Mouse (Mus musculus) lung, postnatal 0 days (tissue): ENCODE results near the gene Slco1b2. TPM values are rescaled to one million over a fixed set of nuclear protein-coding genes. Genes with fewer than 3 reads are reported as not detected.

Experiments
- ATAC-seq: fragments of 200-750 bp; cut with Nextera tagmentation; 2 replicates; pipeline ENCODE4 v1.8.0; 2017; ENCODE audit warnings: moderate library complexity
- DNase-seq: peaks from one replicate; pipeline ENCODE4 v3.0.0-alpha.2; 2016; ENCODE audit warnings: low spot score
- H3K27ac ChIP-seq: fragments of 300-500 bp; sonication (generic); 2 replicates; pipeline ENCODE4 v1.5.1; 2014; ENCODE audit warnings: antibody characterized with exemption, mild to moderate bottlenecking, low read length, mixed read lengths
- H3K27me3 ChIP-seq: fragments of 300-500 bp; sonication (generic); replicated peaks from 2 replicates; pipeline ENCODE4 v1.6.1; 2014; ENCODE audit warnings: low read length, mixed read lengths; ENCODE audit not compliant: insufficient read depth
- H3K36me3 ChIP-seq: fragments of 300-500 bp; sonication (generic); 2 replicates; pipeline ENCODE4 v1.6.1; 2014; ENCODE audit warnings: low read length, mixed read lengths; ENCODE audit not compliant: insufficient read depth
- H3K4me1 ChIP-seq: fragments of 300-500 bp; sonication (generic); 2 replicates; pipeline ENCODE4 v1.6.1; 2014; ENCODE audit warnings: antibody characterized with exemption, low read depth, low read length, mixed read lengths; ENCODE audit not compliant: insufficient read depth
- H3K4me2 ChIP-seq: fragments of 300-500 bp; sonication (generic); replicated peaks from 2 replicates; pipeline ENCODE4 v1.6.1; 2014; ENCODE audit warnings: low read depth, mild to moderate bottlenecking, low read length, moderate library complexity, mixed read lengths
- H3K4me3 ChIP-seq: fragments of 300-500 bp; sonication (generic); 2 replicates; pipeline ENCODE4 v1.5.1; 2014; ENCODE audit warnings: low read depth, low read length
- H3K9ac ChIP-seq: fragments of 300-500 bp; sonication (generic); replicated peaks from 2 replicates; pipeline ENCODE4 v1.6.1; 2014; ENCODE audit warnings: low read depth, mild to moderate bottlenecking
- H3K9me3 ChIP-seq: fragments of 300-500 bp; sonication (generic); 2 replicates; pipeline ENCODE4 v1.6.1; 2016; ENCODE audit warnings: low read length, mixed read lengths
- CTCF ChIP-seq: IDR thresholded peaks from 2 replicates; pipeline ENCODE4 v1.5.1; 2016; ENCODE audit warnings: antibody characterized with exemption, mild to moderate bottlenecking
- EP300 ChIP-seq: IDR thresholded peaks from 2 replicates; pipeline ENCODE4 v1.6.1; 2016; ENCODE audit warnings: antibody characterized with exemption, mild to moderate bottlenecking, control low read depth
- WGBS: fragments of 180-500 bp; shearing (Covaris S2); extraction: QIAGEN DNeasy Blood & Tissue Kit; methylation state at CpG from one replicate; pipeline ENCODE4 v1.1.7; 2014; 5-methylcytosine and 5-hydroxymethylcytosine counted together
- polyA plus RNA-seq: library from polyadenylated mRNA; unstranded; fragments of >200 nt; fragmentation: Nextera tagmentation; extraction: Ambion mirVana; gene quantifications from 2 replicates; pipeline ENCODE4 v1.2.1, GENCODE M21; 2015

Slco1b2 gene
- polyA plus RNA-seq, 1 experiment from 2014 or later: 0.06 TPM

DNA sequence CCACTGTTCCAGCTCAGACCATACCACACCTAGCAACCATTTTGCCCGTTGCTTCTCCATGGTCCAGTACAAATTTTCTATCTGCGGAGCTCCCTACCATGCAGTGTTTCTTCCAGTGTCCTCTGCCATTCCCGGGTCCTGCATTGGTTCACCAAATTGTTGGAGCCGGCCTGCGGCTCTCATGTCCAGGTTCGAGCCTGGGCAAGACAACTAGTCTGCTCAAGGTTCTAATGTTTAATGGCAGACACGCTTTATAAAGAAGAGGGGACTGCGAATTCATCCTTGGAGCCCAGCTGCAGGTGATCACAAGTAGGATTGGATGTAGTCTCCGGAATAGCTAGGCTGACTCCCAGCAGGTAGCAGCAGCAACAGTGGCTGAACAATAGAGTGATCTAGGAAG is 28.4 kb upstream of the Slco1b2 start:
- Histone ChIP-seq H3K4me2 (no peak overlapping the region), H3K27me3 (no peaks in the 10 kb centered on the region), H3K9ac (no peak overlapping the region), H3K4me1 (no peaks in the 10 kb centered on the region), H3K4me3 (no peak overlapping the region), H3K36me3 (no peaks in the 10 kb centered on the region), H3K9me3 (peaks cover 3% of the 10 kb centered on the region; the same call in 1 of the 2 replicates), H3K27ac (no peak overlapping the region)
- TF ChIP-seq EP300 (no peak), CTCF (no peak)
- no peak for DNase-seq
- no peak for ATAC-seq
- 69% methylated on average over 9 of the region's 9 CpGs for WGBS

DNA sequence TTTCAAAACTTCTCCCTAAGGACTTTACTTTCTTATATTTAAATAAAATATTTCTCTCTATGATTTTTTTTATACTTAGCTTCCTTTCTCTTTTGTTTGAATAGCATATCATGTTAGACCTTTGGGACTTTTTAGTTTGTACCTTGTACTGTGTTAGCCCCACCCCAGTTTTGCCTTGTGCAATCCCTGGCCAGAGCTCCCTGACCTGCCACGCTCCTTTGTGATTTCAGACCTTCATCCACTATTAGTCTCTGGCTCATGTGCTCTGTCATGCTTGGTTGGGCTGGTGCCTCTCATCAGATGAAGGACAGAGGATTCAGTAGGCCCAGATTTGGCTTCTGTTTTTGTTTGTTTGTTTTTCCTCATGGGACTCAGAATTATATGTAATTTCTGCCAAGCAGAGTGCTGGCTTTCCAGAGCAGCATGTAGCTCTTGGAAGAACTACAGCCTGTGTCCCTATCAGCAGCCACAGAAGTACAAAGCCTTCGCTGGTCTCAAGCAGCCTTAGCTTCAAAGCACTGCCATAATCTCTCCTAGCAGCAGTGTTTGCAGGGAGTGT is 18.5 kb upstream of the Slco1b2 start:
- 61% methylated on average over 2 of the region's 2 CpGs for WGBS
- TF ChIP-seq CTCF (no peak), EP300 (no peak)
- Histone ChIP-seq H3K27me3 (no peaks in the 10 kb centered on the region), H3K4me2 (no peak overlapping the region), H3K9me3 (no peaks in the 10 kb centered on the region), H3K27ac (no peak overlapping the region), H3K36me3 (no peaks in the 10 kb centered on the region), H3K9ac (no peak overlapping the region), H3K4me3 (no peak overlapping the region), H3K4me1 (no peaks in the 10 kb centered on the region)
- ATAC-seq: no peak
- no peak for DNase-seq

DNA sequence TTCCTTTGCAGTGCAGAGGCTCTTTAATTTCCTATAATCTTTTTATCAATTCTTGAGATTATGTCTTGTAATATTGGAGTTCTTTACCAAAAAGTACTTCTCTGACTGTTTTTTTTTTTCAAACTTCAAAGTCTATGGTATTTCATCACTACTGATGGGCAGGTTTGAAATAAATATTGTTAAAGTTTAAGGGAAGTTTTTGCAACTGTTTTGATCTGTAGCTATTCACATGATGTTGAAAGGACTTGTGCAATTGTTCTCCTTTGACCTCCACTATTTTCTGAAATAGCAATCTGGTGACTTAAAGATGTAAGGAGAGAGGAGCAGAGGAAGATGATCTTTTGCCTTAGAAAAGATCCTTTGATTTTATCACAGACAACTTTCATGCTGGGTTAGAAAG is 15.3 kb upstream of the Slco1b2 start:
- no peak overlapping the region for H3K9ac ChIP-seq
- H3K27ac ChIP-seq: no peak overlapping the region
- no peaks in the 10 kb centered on the region for H3K27me3 ChIP-seq
- ATAC-seq: no peak
- no peak overlapping the region for H3K4me3 ChIP-seq
- no peaks in the 10 kb centered on the region for H3K9me3 ChIP-seq
- no peaks in the 10 kb centered on the region for H3K36me3 ChIP-seq
- H3K4me1 ChIP-seq: no peaks in the 10 kb centered on the region
- no peak for DNase-seq
- TF ChIP-seq EP300 (no peak), CTCF (no peak)
- no peak overlapping the region for H3K4me2 ChIP-seq

DNA sequence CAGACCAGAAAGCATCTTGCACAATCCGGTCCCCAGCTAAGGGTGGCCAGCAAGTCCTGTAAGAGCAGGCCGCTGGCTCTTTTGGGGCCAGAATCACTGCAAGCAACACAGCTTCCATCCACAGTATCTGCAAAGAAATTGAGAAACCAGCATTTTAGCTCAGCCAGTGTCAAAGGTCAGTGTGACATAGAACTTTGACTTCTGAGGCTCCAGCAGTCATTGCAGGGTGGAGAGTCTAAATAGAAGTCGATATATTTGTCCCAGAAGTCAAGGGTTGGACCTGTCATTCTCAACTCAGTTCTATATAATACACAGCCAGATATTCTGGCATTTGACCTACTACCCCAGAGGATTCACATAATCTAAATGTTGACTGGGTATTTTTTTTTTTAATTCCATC is 14.0 kb upstream of the Slco1b2 start:
- Histone ChIP-seq H3K27ac (no peak overlapping the region), H3K27me3 (no peaks in the 10 kb centered on the region), H3K9me3 (no peaks in the 10 kb centered on the region), H3K36me3 (no peaks in the 10 kb centered on the region), H3K4me3 (no peak overlapping the region), H3K9ac (no peak overlapping the region), H3K4me1 (no peaks in the 10 kb centered on the region), H3K4me2 (no peak overlapping the region)
- no peak for ATAC-seq
- DNase-seq: no peak
- WGBS: 86% methylated on average over 3 of the region's 3 CpGs
- TF ChIP-seq EP300 (no peak), CTCF (no peak)

DNA sequence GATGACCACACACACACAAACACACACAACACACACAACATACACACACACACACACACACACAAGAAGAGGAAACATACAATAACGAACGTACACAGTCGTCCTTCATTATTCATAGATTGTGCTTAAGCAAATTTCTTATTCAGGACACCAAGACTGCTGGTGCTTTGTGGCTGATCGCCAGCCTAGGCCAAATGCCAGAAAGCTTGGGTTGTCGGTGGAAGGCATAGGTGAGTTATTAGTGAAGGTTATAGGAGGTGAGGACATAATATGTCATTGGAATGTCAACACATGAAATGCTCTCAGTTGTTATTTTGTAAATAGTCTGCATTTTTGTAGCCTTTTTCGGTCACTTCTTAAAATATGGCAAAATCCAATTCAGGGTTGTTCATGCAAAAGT is 3.6 kb downstream of the Slco1b2 start:
- Histone ChIP-seq H3K27ac (no peak overlapping the region), H3K36me3 (no peaks in the 10 kb centered on the region), H3K27me3 (no peaks in the 10 kb centered on the region), H3K9ac (no peak overlapping the region), H3K4me3 (no peak overlapping the region), H3K4me1 (no peaks in the 10 kb centered on the region), H3K4me2 (no peak overlapping the region), H3K9me3 (no peaks in the 10 kb centered on the region)
- DNase-seq (no peak), ATAC-seq (no peak)
- TF ChIP-seq EP300 (no peak), CTCF (no peak)
- 79% methylated on average over 6 of the region's 6 CpGs for WGBS

DNA sequence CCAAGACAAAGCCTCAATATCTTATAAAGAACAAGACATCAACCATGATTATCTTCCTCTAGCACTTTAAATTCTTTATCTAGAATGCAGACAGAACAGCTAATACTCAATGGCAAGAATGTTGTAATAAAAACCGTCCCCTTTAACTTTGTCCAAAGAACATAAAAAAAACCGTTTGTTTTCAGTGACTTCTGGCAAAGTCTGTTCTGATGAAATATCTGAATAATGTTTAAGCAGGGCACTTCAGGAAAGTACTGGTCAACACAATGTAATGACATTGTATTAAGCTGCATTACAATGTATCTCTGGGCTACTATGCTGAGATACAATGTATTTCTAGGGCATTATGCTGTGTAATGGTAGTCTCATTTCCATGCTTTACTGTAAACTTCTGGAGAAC is 5.9 kb downstream of the Slco1b2 start:
- H3K27ac ChIP-seq: no peak overlapping the region
- H3K4me3 ChIP-seq: no peak overlapping the region
- DNase-seq (peak; percentile 59), ATAC-seq (peak; percentile 23; the same call in 1 of the 2 replicates)
- H3K36me3 ChIP-seq: no peaks in the 10 kb centered on the region
- H3K4me1 ChIP-seq: no peaks in the 10 kb centered on the region
- TF ChIP-seq CTCF (no peak), EP300 (0 out of 2 replicates have a peak, but pooled peaks have one; percentile 21)
- H3K4me2 ChIP-seq: no peak overlapping the region
- no peak overlapping the region for H3K9ac ChIP-seq
- no peaks in the 10 kb centered on the region for H3K27me3 ChIP-seq
- 26% methylated on average over 2 of the region's 2 CpGs for WGBS
- no peaks in the 10 kb centered on the region for H3K9me3 ChIP-seq

DNA sequence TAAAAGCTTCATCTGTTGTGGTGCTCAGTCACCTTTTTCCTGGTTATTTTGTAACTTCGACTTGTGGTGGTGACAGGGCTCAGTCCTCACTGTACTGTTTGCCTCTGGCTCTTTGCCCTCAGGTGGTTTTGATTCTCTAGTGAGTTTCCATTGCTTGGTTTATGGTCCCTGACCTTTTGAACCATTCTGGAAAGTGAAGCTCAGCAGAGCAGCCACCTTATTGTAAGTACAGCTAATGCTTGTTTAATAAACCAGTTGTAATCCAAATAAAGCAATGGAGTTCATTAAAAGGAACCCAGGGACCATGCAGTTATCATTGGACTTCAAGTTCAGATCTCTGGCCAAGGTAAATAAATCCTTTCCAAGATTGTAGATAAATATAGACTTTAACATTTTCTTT is 11.3 kb downstream of the Slco1b2 start:
- no peaks in the 10 kb centered on the region for H3K27me3 ChIP-seq
- 53% methylated on average over 1 of the region's 1 CpGs for WGBS
- no peak overlapping the region for H3K27ac ChIP-seq
- ATAC-seq: no peak; the same call in 1 of the 2 replicates
- no peak overlapping the region for H3K9ac ChIP-seq
- H3K4me3 ChIP-seq: no peak overlapping the region
- DNase-seq: no peak
- H3K9me3 ChIP-seq: no peaks in the 10 kb centered on the region
- no peak for TF ChIP-seq EP300
- no peak for TF ChIP-seq CTCF
- H3K4me1 ChIP-seq: no peaks in the 10 kb centered on the region
- no peak overlapping the region for H3K4me2 ChIP-seq
- no peaks in the 10 kb centered on the region for H3K36me3 ChIP-seq
